Mouse (Mus musculus) testis, adult 2 months (tissue): ENCODE data around the gene Immp2l. TPM values are rescaled to one million over a fixed set of nuclear protein-coding genes. Genes with fewer than 3 reads are reported as not detected.
"Not testable (repeated sequence)": the region's sequence is repeated elsewhere in the genome, so short reads cannot be mapped to it uniquely, and the experiment has no call there.

Experiments used
- H3K27ac ChIP-seq: fragments of 200-500 bp; 2 replicates; pipeline ENCODE4 v1.5.1; 2012; ENCODE audit warnings: low read depth, low read length; ENCODE audit not compliant: control insufficient read depth, insufficient read depth
- H3K27me3 ChIP-seq: fragments of 200-500 bp; 2 replicates; pipeline ENCODE4 v1.6.1; 2012; ENCODE audit warnings: mild to moderate bottlenecking, low read length, moderate library complexity; ENCODE audit not compliant: control insufficient read depth, insufficient read depth
- H3K36me3 ChIP-seq: fragments of 200-500 bp; 2 replicates; pipeline ENCODE4 v1.6.1; 2012; ENCODE audit warnings: mild to moderate bottlenecking, low read length; ENCODE audit not compliant: control insufficient read depth, insufficient read depth
- H3K4me1 ChIP-seq: fragments of 200-500 bp; 2 replicates; pipeline ENCODE4 v1.6.1; 2012; ENCODE audit warnings: low read length; ENCODE audit not compliant: control insufficient read depth, insufficient read depth
- H3K4me3 ChIP-seq: fragments of 200-500 bp; 2 replicates; pipeline ENCODE4 v1.5.1; 2012; ENCODE audit warnings: low read depth, mild to moderate bottlenecking, low read length, moderate library complexity, mixed read lengths; ENCODE audit not compliant: control insufficient read depth
- CTCF ChIP-seq: fragments of 200-500 bp; IDR thresholded peaks from 2 replicates; pipeline ENCODE4 v1.5.1; 2012; ENCODE audit warnings: low read depth, mild to moderate bottlenecking, inconsistent platforms, low read length, moderate library complexity; ENCODE audit not compliant: control insufficient read depth, insufficient read depth, insufficient replicate concordance
- POLR2A ChIP-seq: fragments of 200-500 bp; IDR thresholded peaks from 2 replicates; pipeline ENCODE4 v1.6.1; 2012; ENCODE audit warnings: low read depth, mild to moderate bottlenecking, inconsistent platforms, low read length, moderate library complexity; ENCODE audit not compliant: control insufficient read depth
- polyA plus RNA-seq: library from polyadenylated mRNA; depleted of rRNA; stranded (reverse); fragments of >200 nt; gene quantifications from 2 replicates; pipeline ENCODE4 v1.2.3, GENCODE M21; 2012

The Immp2l gene
- polyA plus RNA-seq, 1 experiment: 45.4 TPM

GRCm38 (mm10) chr12:40988311-40989065 lies 35.4 kb upstream of the Immp2l start:
- no peaks in the 10 kb centered on the region for H3K36me3 ChIP-seq
- no peak overlapping the region for H3K27ac ChIP-seq
- no peak overlapping the region for H3K4me3 ChIP-seq
- TF ChIP-seq CTCF (no peak), POLR2A (no peak)
- no peaks in the 10 kb centered on the region for H3K4me1 ChIP-seq
- H3K27me3 ChIP-seq: no peaks in the 10 kb centered on the region

DNA sequence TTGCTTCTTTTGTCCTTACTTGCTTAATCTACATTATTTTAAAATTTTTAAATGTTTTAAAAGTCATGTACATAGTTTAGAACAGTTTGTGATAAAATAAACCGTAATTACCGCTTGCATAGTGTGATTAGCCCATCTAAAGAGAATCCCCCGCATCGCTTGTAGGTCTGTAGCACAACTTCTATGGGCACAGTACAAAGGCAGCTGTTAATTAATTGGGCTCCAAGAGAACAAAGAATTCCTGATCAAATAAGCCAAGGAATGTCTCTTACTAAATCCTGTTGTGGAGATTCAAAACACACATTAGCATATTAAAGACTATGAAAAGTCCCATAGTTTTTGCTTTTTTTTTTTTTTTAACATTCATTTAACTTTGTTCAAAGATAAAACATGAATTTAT lies 32.2 kb upstream of the Immp2l start:
- Histone ChIP-seq H3K4me3 (no peak overlapping the region), H3K27ac (no peak overlapping the region), H3K36me3 (no peaks in the 10 kb centered on the region), H3K27me3 (no peaks in the 10 kb centered on the region), H3K4me1 (no peaks in the 10 kb centered on the region)
- no peak for TF ChIP-seq POLR2A
- TF ChIP-seq CTCF: no peak

GRCm38 (mm10) chr12:40992237-40992636 lies 31.7 kb upstream of the Immp2l start:
- H3K27me3 ChIP-seq, H3K4me3 ChIP-seq, H3K27ac ChIP-seq, H3K4me1 ChIP-seq, H3K36me3 ChIP-seq: not testable (repeated sequence)

GRCm38 (mm10) chr12:40994846-40995245 lies 29.0 kb upstream of the Immp2l start:
- Histone ChIP-seq H3K4me3 (no peak overlapping the region), H3K36me3 (no peaks in the 10 kb centered on the region), H3K4me1 (no peaks in the 10 kb centered on the region), H3K27ac (no peak overlapping the region), H3K27me3 (no peaks in the 10 kb centered on the region)
- TF ChIP-seq POLR2A (no peak), CTCF (no peak)

DNA sequence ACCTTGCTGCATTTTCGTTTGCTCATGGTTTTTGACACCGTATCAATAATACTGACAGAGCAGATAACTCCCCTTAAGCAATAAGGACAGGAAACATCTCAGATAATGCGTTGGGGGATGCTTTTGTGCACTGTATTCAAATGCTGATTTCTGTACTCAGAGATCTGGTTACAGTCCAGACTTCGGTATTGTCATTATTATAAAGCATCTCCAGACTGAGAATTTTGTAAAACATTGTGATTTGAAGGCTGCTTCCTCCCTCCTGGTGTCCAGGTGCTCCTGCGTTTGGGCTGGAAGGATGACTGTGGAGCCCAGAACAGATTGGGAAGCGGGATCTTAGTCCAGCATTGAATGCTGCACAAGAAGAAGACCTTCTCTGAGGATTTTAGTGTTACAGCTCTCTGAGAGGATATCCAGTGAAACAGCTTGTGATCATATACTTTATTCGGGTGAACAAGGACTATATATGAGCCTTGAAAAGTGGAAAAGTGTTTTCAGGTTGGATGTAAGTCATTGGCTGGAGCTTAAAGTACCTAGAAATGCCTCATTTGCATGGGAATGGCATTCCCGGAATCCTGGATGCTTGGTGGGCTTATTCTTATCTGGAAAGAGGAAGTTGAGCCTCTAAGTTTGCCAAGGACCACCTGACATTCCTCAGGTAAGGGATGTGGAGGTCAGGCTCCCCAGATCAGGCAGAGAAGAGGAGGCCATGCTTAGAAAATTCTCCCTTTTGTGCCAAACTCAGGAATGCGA lies 28.1 kb upstream of the Immp2l start:
- Histone ChIP-seq H3K4me3 (no peak overlapping the region), H3K27ac (no peak overlapping the region), H3K36me3 (no peaks in the 10 kb centered on the region), H3K4me1 (no peaks in the 10 kb centered on the region), H3K27me3 (no peaks in the 10 kb centered on the region)
- TF ChIP-seq POLR2A: no peak
- no peak for TF ChIP-seq CTCF

GRCm38 (mm10) chr12:41022516-41022915 lies 1.4 kb upstream of the Immp2l start:
- no peak for TF ChIP-seq CTCF
- no peak for TF ChIP-seq POLR2A
- H3K27ac ChIP-seq: no peak overlapping the region
- no peak overlapping the region for H3K4me3 ChIP-seq
- H3K36me3 ChIP-seq: no peaks in the 10 kb centered on the region; the same call in 1 of the 2 replicates
- peaks cover 5% of the 10 kb centered on the region for H3K4me1 ChIP-seq
- no peaks in the 10 kb centered on the region for H3K27me3 ChIP-seq

DNA sequence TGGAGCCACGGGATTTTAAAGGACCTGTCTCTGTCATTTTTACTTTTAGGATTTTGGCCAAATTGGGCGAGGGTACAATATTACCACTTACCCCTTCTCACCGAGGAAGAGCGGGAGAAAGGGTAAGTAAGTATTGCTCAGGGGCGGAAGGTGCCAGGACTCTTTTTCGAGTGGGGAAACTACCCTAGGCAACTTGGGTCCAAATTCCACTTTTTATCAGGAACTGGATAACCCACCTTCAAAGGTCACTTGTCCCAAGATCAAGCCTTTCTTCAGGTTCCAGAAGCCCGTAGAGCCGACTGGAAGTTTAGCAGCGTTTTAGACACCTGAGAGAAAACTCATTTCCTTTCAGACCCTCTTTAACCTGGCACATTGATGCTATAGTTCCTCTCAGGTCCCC lies 622 bp downstream of the Immp2l start:
- H3K4me1 ChIP-seq: peaks cover 5% of the 10 kb centered on the region
- H3K27ac ChIP-seq: peak overlapping the region; percentile 63
- H3K36me3 ChIP-seq: no peaks in the 10 kb centered on the region; the same call in 1 of the 2 replicates
- no peaks in the 10 kb centered on the region for H3K27me3 ChIP-seq
- H3K4me3 ChIP-seq: peak overlapping the region; percentile 95
- TF ChIP-seq CTCF (no peak), POLR2A (no peak)

DNA sequence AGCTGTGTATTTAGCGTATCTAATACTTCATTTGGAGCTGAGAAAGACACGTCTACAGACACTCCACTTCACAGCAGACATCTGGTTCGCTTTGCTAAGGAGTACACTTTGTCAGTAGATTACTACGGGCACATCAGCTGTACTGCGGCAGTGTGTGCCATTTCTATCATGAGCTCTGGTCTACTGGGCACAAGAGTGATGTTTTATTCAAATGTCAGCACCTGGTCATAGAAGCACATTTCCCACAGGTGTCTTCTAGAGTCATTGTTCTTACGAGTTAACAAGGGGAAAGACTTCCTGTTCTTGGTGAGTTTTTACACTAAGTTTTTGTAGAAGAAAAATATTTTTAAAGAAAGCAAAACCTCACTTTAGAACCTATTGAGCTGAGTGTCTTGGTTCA lies 3.6 kb downstream of the Immp2l start:
- no peaks in the 10 kb centered on the region for H3K27me3 ChIP-seq
- peaks cover 5% of the 10 kb centered on the region for H3K4me1 ChIP-seq
- no peak overlapping the region for H3K27ac ChIP-seq
- TF ChIP-seq CTCF: no peak
- no peak for TF ChIP-seq POLR2A
- no peaks in the 10 kb centered on the region; the same call in 1 of the 2 replicates for H3K36me3 ChIP-seq
- H3K4me3 ChIP-seq: no peak overlapping the region
